5 mouse cellular contexts compared by ENCODE assay signal in genomic region chr13:66802558-66802957, GRCm38 (mm10).
A peak's percentile ranks its signal among the peaks of the same experiment; 100 is the strongest.
DNase-seq lines count a peak whose midpoint lies in the region; TF ChIP-seq lines count a peak whose summit lies in the region.
"Not testable (repeated sequence)": the region's sequence is repeated elsewhere in the genome, so short reads cannot be mapped to it uniquely, and the experiment has no call there.

No protein-coding gene starts in this region.

- TF ChIP-seq EP300 in ES-Bruce4 (IDR thresholded peaks at IDR 0.05; ENCODE audit: insufficient read depth, low read depth, low read length) = not testable (repeated sequence)

- TF ChIP-seq CTCF in ES-Bruce4 (IDR thresholded peaks at IDR 0.05; ENCODE audit: low read depth, low read length) = not testable (repeated sequence)

- H3K27ac ChIP-seq in ES-Bruce4 (ENCODE audit: insufficient read depth, low read length) = not testable (repeated sequence)

- not testable (repeated sequence) for H3K4me1 ChIP-seq in ES-Bruce4 (ENCODE audit: control insufficient read depth, insufficient read depth, low read length)

- not testable (repeated sequence) for H3K9ac ChIP-seq in ES-Bruce4 (ENCODE audit: low read depth, poor library complexity, severe bottlenecking)

- peak overlapping the region; percentile 27; the same call in 1 of the 2 replicates for H3K4me3 ChIP-seq in ES-Bruce4 (ENCODE audit: low read depth, low read length)

- not testable (repeated sequence) for H3K27me3 ChIP-seq in ES-Bruce4 (ENCODE audit: control insufficient read depth, insufficient read depth, low read length, poor library complexity, severe bottlenecking)

- not testable (repeated sequence) for TF ChIP-seq POLR2A in ES-Bruce4 (IDR thresholded peaks at IDR 0.05; ENCODE audit: insufficient read depth, low read length)

- DNase-seq in ES-CJ7 (ENCODE audit: low read depth, low spot score) (peak; percentile 44), R1 (ENCODE audit: low read depth, low spot score) (peak; percentile 81), ZHBTc4 (ENCODE audit: low read depth, low spot score) (peak; percentile 84)
- DNase-seq in heart, adult 11 months = peak; percentile 56

- H3K9me3 ChIP-seq in ES-Bruce4 (replicated peaks; ENCODE audit: control insufficient read depth, insufficient read depth, low read length, poor library complexity, severe bottlenecking) = not testable (repeated sequence)

- not testable (repeated sequence) for H3K36me3 ChIP-seq in ES-Bruce4 (ENCODE audit: control insufficient read depth, insufficient read depth, low read length, poor library complexity, severe bottlenecking)
